Mouse (Mus musculus) heart, postnatal 0 days (tissue): ENCODE measurements around the gene Golt1b.

Source experiments
- CTCF ChIP-seq: IDR thresholded peaks from 2 replicates; pipeline ENCODE4 v1.5.1; 2016; ENCODE audit warnings: antibody characterized with exemption, control low read depth, low read depth
- EP300 ChIP-seq: IDR thresholded peaks from 2 replicates; pipeline ENCODE4 v1.6.1; 2016; ENCODE audit warnings: antibody characterized with exemption, low read depth

GRCm38 (mm10) chr6:142378576-142379330 is 8.3 kb upstream of the Golt1b start:
- no peak for TF ChIP-seq CTCF
- TF ChIP-seq EP300: no peak
